Mouse (Mus musculus): Measurements from ENCODE around the gene Efnb2. TPM values are rescaled to one million over a fixed set of nuclear protein-coding genes. Genes with fewer than 3 reads are reported as not detected.

The Efnb2 gene
- total RNA-seq, 2 experiments from 2014 or later, result 67.0 to 82.2 TPM

GRCm38 (mm10) chr8:8657692-8658355, 3.2 kb downstream of the Efnb2 start:
- intact Hi-C loops (cut with DNase I), result loop anchor here (10.0 kb wide), 1 partner anchor 423 kb away; no protein-coding TSS in a partner anchor

GRCm38 (mm10) chr8:8656578-8657441, 4.2 kb downstream of the Efnb2 start:
- DNase-seq (ENCODE audit: low spot score in 2 of 2), result no peak
- intact Hi-C loops (cut with DNase I), result loop anchor here (10.0 kb wide), 1 partner anchor 422 kb away; no protein-coding TSS in a partner anchor

More at GRCm38 (mm10) chr8:8657692-8658355, 3.2 kb downstream of the Efnb2 start:
- DNase-seq (ENCODE audit: low spot score in 2 of 2), result no peak

GRCm38 (mm10) chr8:8655346-8656340, 5.4 kb downstream of the Efnb2 start:
- no peak for DNase-seq (ENCODE audit: low spot score in 2 of 2)
- intact Hi-C loops (cut with DNase I), result loop anchor here (10.0 kb wide), 1 partner anchor 421 kb away; no protein-coding TSS in a partner anchor

- intact Hi-C loops (cut with DNase I), result loop anchor here (10.0 kb wide), 1 partner anchor 419 kb away; no protein-coding TSS in a partner anchor
These were observed 7.0 kb downstream of the Efnb2 start for GRCm38 (mm10) chr8:8653906-8654489.

GRCm38 (mm10) chr8:8653343-8653742, 7.7 kb downstream of the Efnb2 start:
- intact Hi-C loops (cut with DNase I), result loop anchor here (10.0 kb wide), 1 partner anchor 419 kb away; no protein-coding TSS in a partner anchor

More at GRCm38 (mm10) chr8:8653906-8654489, 7.0 kb downstream of the Efnb2 start:
- no peak for DNase-seq (ENCODE audit: low spot score in 2 of 2)

GRCm38 (mm10) chr8:8652388-8652787, 8.7 kb downstream of the Efnb2 start:
- intact Hi-C loops (cut with DNase I), result loop anchor here (10.0 kb wide), 1 partner anchor 418 kb away; no protein-coding TSS in a partner anchor
- DNase-seq (ENCODE audit: low spot score in 2 of 2), result no peak

More at GRCm38 (mm10) chr8:8653343-8653742, 7.7 kb downstream of the Efnb2 start:
- DNase-seq (ENCODE audit: low spot score in 2 of 2), result no peak

GRCm38 (mm10) chr8:8649944-8650343, 11.1 kb downstream of the Efnb2 start:
- intact Hi-C loops (cut with DNase I), result loop anchor here (10.0 kb wide), 1 partner anchor 415 kb away; no protein-coding TSS in a partner anchor
- peak; percentile 88 to 93 for DNase-seq (ENCODE audit: low spot score in 2 of 2)

- intact Hi-C loops (cut with DNase I), result no loop called here
These were observed 11.5 kb downstream of the Efnb2 start for GRCm38 (mm10) chr8:8649536-8649935.

GRCm38 (mm10) chr8:8648686-8649085, 12.4 kb downstream of the Efnb2 start:
- no peak for DNase-seq (ENCODE audit: low spot score in 2 of 2)
- intact Hi-C loops (cut with DNase I), result no loop called here

More at GRCm38 (mm10) chr8:8649536-8649935, 11.5 kb downstream of the Efnb2 start:
- DNase-seq (ENCODE audit: low spot score in 2 of 2), result no peak

- no peak for DNase-seq (ENCODE audit: low spot score in 2 of 2)
- intact Hi-C loops (cut with DNase I), result no loop called here
These were observed 13.2 kb downstream of the Efnb2 start for GRCm38 (mm10) chr8:8647824-8648223.

- no peak for DNase-seq (ENCODE audit: low spot score in 2 of 2)
- intact Hi-C loops (cut with DNase I), result no loop called here
These were observed 13.7 kb downstream of the Efnb2 start for GRCm38 (mm10) chr8:8647319-8647718.

- no peak for DNase-seq (ENCODE audit: low spot score in 2 of 2)
- intact Hi-C loops (cut with DNase I), result no loop called here
These were observed 16.7 kb downstream of the Efnb2 start for GRCm38 (mm10) chr8:8644160-8644915.

- intact Hi-C loops (cut with DNase I), result no loop called here
- no peak for DNase-seq (ENCODE audit: low spot score in 2 of 2)
These were observed 20.8 kb downstream of the Efnb2 start for GRCm38 (mm10) chr8:8640264-8640588.

- intact Hi-C loops (cut with DNase I), result no loop called here
- no peak for DNase-seq (ENCODE audit: low spot score in 2 of 2)
These were observed 21.3 kb downstream of the Efnb2 start for GRCm38 (mm10) chr8:8639569-8640263.

- intact Hi-C loops (cut with DNase I), result no loop called here
These were observed 29.6 kb downstream of the Efnb2 start for GRCm38 (mm10) chr8:8631394-8631793.

GRCm38 (mm10) chr8:8624017-8624416, 37.0 kb downstream of the Efnb2 start:
- intact Hi-C loops (cut with DNase I), result no loop called here
- DNase-seq (ENCODE audit: low spot score in 2 of 2), result no peak

More at GRCm38 (mm10) chr8:8631394-8631793, 29.6 kb downstream of the Efnb2 start:
- no peak for DNase-seq (ENCODE audit: low spot score in 2 of 2)

- DNase-seq (ENCODE audit: low spot score in 2 of 2), result no peak
- intact Hi-C loops (cut with DNase I), result no loop called here
These were observed 37.6 kb downstream of the Efnb2 start for GRCm38 (mm10) chr8:8623486-8623885.
